Mouse (Mus musculus) right cerebral cortex, postnatal 36 days (tissue): ENCODE results near the gene Irf8.
"Not testable (repeated sequence)": the region's sequence is repeated elsewhere in the genome, so short reads cannot be mapped to it uniquely, and the experiment has no call there.

Experiments used
- DNase-seq, 2 experiments: peaks; one replicate each; pipeline ENCODE4 v3.0.0; 2022; ENCODE audit warnings: low spot score in 2 of 2, mixed read lengths in 1 of 2

The Irf8 gene

DNA sequence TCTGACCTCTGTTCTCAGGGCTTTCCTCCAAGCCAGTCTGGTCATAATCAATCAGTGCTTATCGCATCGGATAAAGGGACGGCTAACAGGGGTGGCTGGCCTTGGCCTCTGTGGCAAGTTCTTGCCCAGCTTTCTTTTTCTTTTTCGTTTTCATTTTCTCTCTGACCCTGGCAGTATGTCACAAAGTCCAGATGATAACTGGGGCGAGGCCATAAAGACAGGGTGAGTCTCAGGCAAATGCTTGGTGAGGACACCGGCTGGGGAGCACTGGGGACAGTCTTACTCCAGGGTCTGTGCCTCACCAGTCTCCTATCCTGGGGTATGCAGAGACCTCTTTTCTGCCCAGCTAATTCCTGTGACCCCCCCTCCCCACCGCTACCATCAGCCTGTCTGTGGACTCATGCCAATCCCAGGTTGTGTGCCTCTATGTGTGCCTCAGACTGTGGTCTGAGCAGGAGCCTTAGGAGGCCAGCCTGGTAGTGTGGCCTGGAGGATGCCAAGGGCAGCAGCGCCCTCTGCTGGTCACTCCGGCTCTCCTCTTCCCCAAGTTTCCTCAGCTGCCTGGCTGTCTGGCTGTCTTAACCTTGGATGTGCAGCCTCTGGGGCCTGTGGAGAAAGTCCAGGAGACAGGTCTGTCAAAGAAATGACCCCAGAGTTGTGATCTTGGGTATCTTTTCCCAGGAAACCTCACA is 59.9 kb downstream of the Irf8 start:
- peak; percentile 52 to 56 for DNase-seq

DNA sequence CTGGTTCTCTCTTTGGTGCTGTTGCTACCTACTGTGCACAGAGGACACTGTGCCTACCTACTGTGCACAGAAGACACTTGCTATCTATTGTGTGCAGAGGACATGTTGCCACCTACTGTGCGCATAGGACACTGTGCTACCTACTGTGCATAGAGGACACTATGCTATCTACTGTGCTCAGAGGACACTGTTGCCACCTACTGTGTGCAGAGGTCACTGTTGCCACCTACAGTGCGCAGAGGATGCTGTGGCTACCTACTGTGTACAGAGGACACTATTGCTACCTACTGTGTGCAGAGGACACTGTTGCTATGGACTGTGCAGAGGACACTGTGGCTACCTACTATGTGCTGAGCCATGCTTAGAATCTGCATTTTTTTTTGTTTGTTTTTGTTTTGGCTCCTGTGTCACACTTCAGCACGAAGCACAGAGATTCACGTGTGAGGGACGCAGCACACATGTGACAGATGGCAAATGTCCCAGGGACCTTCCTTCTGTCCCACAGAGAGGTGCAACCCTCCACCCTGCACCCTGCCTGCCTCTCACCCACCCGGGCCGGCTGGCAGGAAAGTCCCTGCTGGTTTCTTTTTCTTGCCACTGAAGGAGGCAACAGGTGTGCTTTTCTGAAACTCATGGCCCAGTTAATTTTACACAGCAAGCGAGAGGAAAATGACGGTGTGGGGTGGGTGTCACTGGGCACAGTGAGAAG is 61.0 kb downstream of the Irf8 start:
- DNase-seq, result no peak

DNA sequence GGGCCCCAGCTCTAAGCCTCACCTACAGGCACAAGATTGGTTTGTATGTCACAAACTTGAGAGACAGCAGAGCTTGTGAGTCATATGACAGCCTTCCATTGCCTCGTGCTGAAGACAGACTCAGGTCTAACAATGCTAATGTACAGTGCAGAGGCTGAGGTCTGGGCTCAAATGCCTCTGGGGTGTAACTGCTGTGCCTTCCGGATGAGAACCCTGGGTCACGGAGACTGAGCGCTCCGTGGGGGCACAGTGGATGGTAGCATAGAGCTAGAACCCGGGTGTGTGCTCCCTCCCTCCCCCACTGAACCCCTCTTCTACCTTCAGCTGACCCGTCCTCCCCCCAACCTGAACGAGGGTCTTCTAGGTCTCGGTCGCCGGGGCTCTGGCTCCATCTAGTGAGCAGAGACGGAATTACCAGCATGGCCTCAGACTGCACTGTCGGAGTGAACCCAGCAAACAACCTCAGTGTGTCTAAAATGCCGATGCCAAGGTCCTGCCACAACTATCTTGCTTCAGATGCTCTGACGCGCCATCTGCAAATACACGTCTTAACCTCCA is 64.2 kb downstream of the Irf8 start:
- DNase-seq, result no peak

DNA sequence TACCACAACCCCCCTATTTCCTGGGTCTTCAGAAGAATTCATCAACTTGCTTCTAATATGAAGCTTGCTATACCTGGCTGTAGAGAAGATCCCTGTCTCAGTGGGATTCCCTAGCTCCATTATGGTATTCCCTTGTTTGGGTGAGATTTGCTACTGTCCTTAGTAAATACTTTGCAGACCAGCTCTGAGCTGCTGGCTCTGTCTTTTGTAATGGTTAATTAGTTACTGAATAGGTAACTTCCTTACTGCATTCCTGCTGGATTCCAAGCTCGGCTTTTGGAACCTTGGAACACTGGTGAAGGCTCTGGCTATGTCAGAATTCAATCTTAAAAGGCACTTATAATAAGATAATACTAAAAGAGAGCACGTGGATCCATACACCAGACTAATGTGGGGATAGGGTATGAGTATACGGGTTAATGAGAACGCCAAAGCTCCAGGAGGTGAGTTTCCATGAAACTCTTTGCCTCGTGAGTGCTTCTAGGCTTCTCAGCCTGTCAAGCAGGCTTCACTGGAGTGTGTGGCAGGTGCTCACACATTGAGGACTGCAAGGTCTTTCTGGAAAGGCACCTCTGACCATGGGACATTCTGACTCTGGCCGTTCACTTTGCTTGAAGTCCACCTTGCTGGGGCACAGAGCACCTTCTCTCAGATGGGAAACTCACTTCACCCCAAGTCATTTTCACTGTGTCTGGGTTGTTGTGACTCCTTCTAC is 67.7 kb downstream of the Irf8 start:
- DNase-seq, result not testable (repeated sequence)

DNA sequence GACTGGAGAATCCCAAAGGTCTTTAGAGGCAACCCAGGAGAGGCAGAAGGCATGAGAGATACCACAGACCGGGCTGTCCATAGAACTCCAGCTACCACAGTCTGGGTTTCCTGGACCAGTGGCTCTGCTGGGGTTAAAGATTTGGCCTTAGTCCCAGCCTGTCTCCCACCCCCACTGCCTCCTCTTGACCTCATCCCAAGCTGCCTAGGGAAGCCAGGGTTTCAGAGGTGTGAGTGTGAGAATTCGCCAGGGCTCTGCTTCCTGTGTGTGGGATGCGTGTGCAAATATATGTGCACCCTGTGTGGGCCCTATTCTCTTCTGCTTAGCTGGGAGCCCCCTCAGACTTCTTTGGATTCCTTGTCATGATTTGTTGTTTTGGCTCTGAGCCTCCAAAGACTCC is 68.6 kb downstream of the Irf8 start:
- no peak for DNase-seq
